Mouse (Mus musculus): ENCODE measurements around the gene Ccdc88c.

- no peak for TF ChIP-seq CTCF (IDR thresholded peaks at IDR 0.05; ENCODE audit: control insufficient read depth, insufficient read depth, low read length)
- TF ChIP-seq POLR2A (IDR thresholded peaks at IDR 0.05; ENCODE audit: borderline replicate concordance, control insufficient read depth, low read depth, low read length), result no peak
These were observed 62.6 kb downstream of the Ccdc88c start for GRCm38 (mm10) chr12:100966253-100966652.
